11 mouse cellular contexts compared by ENCODE assay signal in genomic region chr15:102366238-102366637, GRCm38 (mm10). TPM values are rescaled to one million over a fixed set of nuclear protein-coding genes. Genes with fewer than 3 reads are reported as not detected.
DNase-seq lines count a peak whose midpoint lies in the region; ATAC-seq and TF ChIP-seq lines count a peak whose summit lies in the region.
"Had no signal": no experiment of that assay in that cellular context is flagged by ENCODE, and none has a peak within 500 bp of the region (broad histone marks: within the 10 kb centered on the region; RNA-seq: fewer than 3 reads in every experiment).

No protein-coding gene starts in this region.

- no peaks in the 10 kb centered on the region for H3K9me3 ChIP-seq in lung, postnatal 0 days (ENCODE audit: low read length)
- no peaks in the 10 kb centered on the region for H3K9me3 ChIP-seq in forebrain, postnatal 0 days (ENCODE audit: low read length)
- H3K9me3 ChIP-seq in liver, embryonic 13.5 days (replicated peaks): no peaks in the 10 kb centered on the region
- no peaks in the 10 kb centered on the region for H3K9me3 ChIP-seq in stomach, postnatal 0 days (ENCODE audit: control insufficient read depth, low read length)

- H3K36me3 ChIP-seq in lung, postnatal 0 days (ENCODE audit: insufficient read depth, low read length): no peaks in the 10 kb centered on the region
- no peaks in the 10 kb centered on the region for H3K36me3 ChIP-seq in forebrain, postnatal 0 days (ENCODE audit: insufficient read depth)
- H3K36me3 ChIP-seq in liver, embryonic 13.5 days: no peaks in the 10 kb centered on the region
- no peaks in the 10 kb centered on the region for H3K36me3 ChIP-seq in stomach, postnatal 0 days (ENCODE audit: control insufficient read depth, insufficient read depth, low read length)

- TF ChIP-seq CTCF in lung, postnatal 0 days (IDR thresholded peaks at IDR 0.05): no peak
- TF ChIP-seq CTCF in forebrain, postnatal 0 days (IDR thresholded peaks at IDR 0.05; ENCODE audit: low read depth): no peak
- no peak for TF ChIP-seq CTCF in stomach, postnatal 0 days (IDR thresholded peaks at IDR 0.05; ENCODE audit: low read depth)

- WGBS in lung, postnatal 0 days: 18% methylated on average over 7 of the region's 7 CpGs
- WGBS in forebrain, postnatal 0 days: 6% methylated on average over 7 of the region's 7 CpGs
- WGBS in liver, embryonic 13.5 days (ENCODE audit: insufficient replicate concordance): 22% methylated on average over 7 of the region's 7 CpGs
- WGBS in stomach, postnatal 0 days: 12% methylated on average over 7 of the region's 7 CpGs

- no peak overlapping the region for H3K9ac ChIP-seq in lung, postnatal 0 days (replicated peaks; ENCODE audit: low read depth)
- no peak overlapping the region; the same call in 1 of the 2 replicates for H3K9ac ChIP-seq in forebrain, postnatal 0 days
- no peak overlapping the region for H3K9ac ChIP-seq in liver, embryonic 13.5 days
- no peak overlapping the region for H3K9ac ChIP-seq in stomach, postnatal 0 days (ENCODE audit: low read length)

- H3K4me2 ChIP-seq in lung, postnatal 0 days (replicated peaks; ENCODE audit: low read depth, low read length): peak overlapping the region; percentile 17; the same call in 1 of the 2 replicates
- peak overlapping the region; percentile 42 for H3K4me2 ChIP-seq in forebrain, postnatal 0 days (ENCODE audit: low read depth)
- peak overlapping the region; percentile 35; the same call in 1 of the 2 replicates for H3K4me2 ChIP-seq in liver, embryonic 13.5 days
- H3K4me2 ChIP-seq in stomach, postnatal 0 days (replicated peaks; ENCODE audit: low read depth): peak overlapping the region; percentile 35

- TF ChIP-seq EP300 in lung, postnatal 0 days (IDR thresholded peaks at IDR 0.05): no peak
- TF ChIP-seq EP300 in stomach, postnatal 0 days (optimal IDR thresholded peaks at IDR 0.05): no peak

- 0 out of 2 replicates have a peak, but pooled peaks cover 4% of the 10 kb centered on the region for H3K27me3 ChIP-seq in lung, postnatal 0 days (replicated peaks; ENCODE audit: insufficient read depth, low read length)
- peaks cover 17% of the 10 kb centered on the region; the same call in 1 of the 2 replicates for H3K27me3 ChIP-seq in forebrain, postnatal 0 days (ENCODE audit: insufficient read depth, low read length)
- peaks cover 94% of the 10 kb centered on the region for H3K27me3 ChIP-seq in liver, embryonic 13.5 days
- H3K27me3 ChIP-seq in stomach, postnatal 0 days (ENCODE audit: control insufficient read depth, insufficient read depth, low read length): no peaks in the 10 kb centered on the region; the same call in 1 of the 2 replicates

- no peak overlapping the region for H3K4me3 ChIP-seq in lung, postnatal 0 days (ENCODE audit: low read depth, low read length)
- H3K4me3 ChIP-seq in forebrain, postnatal 0 days (ENCODE audit: low read depth, low read length): peak overlapping the region; percentile 19; the same call in 1 of the 2 replicates
- no peak overlapping the region for H3K4me3 ChIP-seq in liver, embryonic 13.5 days (replicated peaks)
- peak overlapping the region; percentile 17 for H3K4me3 ChIP-seq in stomach, postnatal 0 days (ENCODE audit: low read depth, low read length)
- H3K4me3 ChIP-seq: erythroblast, embryonic 14.5 days had no signal

- H3K4me1 ChIP-seq in lung, postnatal 0 days (ENCODE audit: insufficient read depth, low read depth, low read length): 0 out of 2 replicates have a peak, but pooled peaks cover 4% of the 10 kb centered on the region
- H3K4me1 ChIP-seq in forebrain, postnatal 0 days (ENCODE audit: insufficient read depth): no peaks in the 10 kb centered on the region
- peaks cover 18% of the 10 kb centered on the region for H3K4me1 ChIP-seq in liver, embryonic 13.5 days (replicated peaks)
- H3K4me1 ChIP-seq in stomach, postnatal 0 days (replicated peaks; ENCODE audit: control insufficient read depth, insufficient read depth): peaks cover 5% of the 10 kb centered on the region; the same call in 1 of the 2 replicates

- no peak overlapping the region for H3K27ac ChIP-seq in lung, postnatal 0 days (ENCODE audit: low read length)
- no peak overlapping the region for H3K27ac ChIP-seq in forebrain, postnatal 0 days (ENCODE audit: low read depth, low read length)
- no peak overlapping the region for H3K27ac ChIP-seq in liver, embryonic 13.5 days
- no peak overlapping the region for H3K27ac ChIP-seq in stomach, postnatal 0 days (replicated peaks)

- ATAC-seq in lung, postnatal 0 days: no peak
- no peak for ATAC-seq in forebrain, postnatal 0 days
- ATAC-seq in liver, embryonic 13.5 days (ENCODE audit: low read depth): no peak
- no peak for ATAC-seq in stomach, postnatal 0 days (ENCODE audit: low FRiP score, low TSS enrichment)

- no peak for DNase-seq in lung, postnatal 0 days (ENCODE audit: low spot score)
- no peak for DNase-seq in lung, postnatal 36 days
- no peak for DNase-seq in forebrain, postnatal 0 days
- DNase-seq in liver, embryonic 13.5 days: no peak
- no peak for DNase-seq in stomach, postnatal 0 days (ENCODE audit: low spot score)
- no peak for DNase-seq in adrenal gland, postnatal 36 days
- no peak for DNase-seq in urinary bladder, adult 2 months (ENCODE audit: low spot score)
- DNase-seq: kidney, adult 8-10 months; lung, postnatal 10 days; right cerebral cortex, postnatal 14 days had no signal

RNA-seq across cellular contexts. Expression of gene Sp7, which starts 0.7 kb away (rescaled TPM):
- polyA plus RNA-seq in lung, postnatal 0 days (2015; fragmentation: Nextera tagmentation; extraction: Ambion mirVana): not detected in 2 replicates
- total RNA-seq in forebrain, postnatal 0 days (2014; rRNA removed): 0.92 and 2.1 TPM in 2 replicates
- polyA plus RNA-seq in forebrain, postnatal 0 days (2015; fragmentation: Nextera tagmentation; extraction: Ambion mirVana): 0.30 and 0.35 TPM in 2 replicates
- 0.07 and 0.09 TPM in 2 replicates for polyA plus RNA-seq in liver, embryonic 13.5 days (2015; fragmentation: Nextera tagmentation; extraction: Ambion mirVana)
- 0.40 and 0.41 TPM in 2 replicates for polyA plus RNA-seq in stomach, postnatal 0 days (2015; fragmentation: Nextera tagmentation; extraction: Ambion mirVana)
- total RNA-seq in adrenal gland, postnatal 36 days (2021): under 1 TPM in 1 of 2 experiments, not detected in 1; 0.16 TPM
- 0.15 and 0.21 TPM in 2 replicates for polyA plus RNA-seq in urinary bladder, adult 2 months (2012; rRNA removed)
- polyA plus RNA-seq: erythroblast, embryonic 14.5 days had no signal

RNA-seq across cellular contexts. Expression of gene Aaas, which starts 15.7 kb away (rescaled TPM):
- 16.2 and 17.0 TPM in 2 replicates for polyA plus RNA-seq in lung, postnatal 0 days (2015; fragmentation: Nextera tagmentation; extraction: Ambion mirVana)
- 25.5 and 27.9 TPM in 2 replicates for total RNA-seq in forebrain, postnatal 0 days (2014; rRNA removed)
- 31.6 and 33.4 TPM in 2 replicates for polyA plus RNA-seq in forebrain, postnatal 0 days (2015; fragmentation: Nextera tagmentation; extraction: Ambion mirVana)
- 60.9 and 61.9 TPM in 2 replicates for polyA plus RNA-seq in liver, embryonic 13.5 days (2015; fragmentation: Nextera tagmentation; extraction: Ambion mirVana)
- 21.1 and 21.7 TPM in 2 replicates for polyA plus RNA-seq in stomach, postnatal 0 days (2015; fragmentation: Nextera tagmentation; extraction: Ambion mirVana)
- total RNA-seq in adrenal gland, postnatal 36 days (2021): 10 to 100 TPM; 13.7 to 16.2 TPM
- polyA plus RNA-seq in urinary bladder, adult 2 months (2012; rRNA removed): 19.1 and 21.4 TPM in 2 replicates

RNA-seq across cellular contexts. Expression of gene Myg1, which starts 34.7 kb away (rescaled TPM):
- 46.1 and 48.3 TPM in 2 replicates for polyA plus RNA-seq in lung, postnatal 0 days (2015; fragmentation: Nextera tagmentation; extraction: Ambion mirVana)
- total RNA-seq in forebrain, postnatal 0 days (2014; rRNA removed): 46.4 and 54.2 TPM in 2 replicates
- 80.2 and 85.7 TPM in 2 replicates for polyA plus RNA-seq in forebrain, postnatal 0 days (2015; fragmentation: Nextera tagmentation; extraction: Ambion mirVana)
- 46.0 and 48.6 TPM in 2 replicates for polyA plus RNA-seq in liver, embryonic 13.5 days (2015; fragmentation: Nextera tagmentation; extraction: Ambion mirVana)
- 39.7 and 44.8 TPM in 2 replicates for polyA plus RNA-seq in stomach, postnatal 0 days (2015; fragmentation: Nextera tagmentation; extraction: Ambion mirVana)
- total RNA-seq in adrenal gland, postnatal 36 days (2021): 10 to 100 TPM; 59.0 to 59.1 TPM
- 54.1 and 59.1 TPM in 2 replicates for polyA plus RNA-seq in urinary bladder, adult 2 months (2012; rRNA removed)

RNA-seq across cellular contexts. Expression of gene Sp1, which starts 39.7 kb away (rescaled TPM):
- 7.3 and 8.6 TPM in 2 replicates for polyA plus RNA-seq in lung, postnatal 0 days (2015; fragmentation: Nextera tagmentation; extraction: Ambion mirVana)
- 16.4 and 22.5 TPM in 2 replicates for total RNA-seq in forebrain, postnatal 0 days (2014; rRNA removed)
- 2.0 and 2.6 TPM in 2 replicates for polyA plus RNA-seq in forebrain, postnatal 0 days (2015; fragmentation: Nextera tagmentation; extraction: Ambion mirVana)
- 4.0 and 4.3 TPM in 2 replicates for polyA plus RNA-seq in liver, embryonic 13.5 days (2015; fragmentation: Nextera tagmentation; extraction: Ambion mirVana)
- 4.4 and 4.7 TPM in 2 replicates for polyA plus RNA-seq in stomach, postnatal 0 days (2015; fragmentation: Nextera tagmentation; extraction: Ambion mirVana)
- 10 to 100 TPM; 78.9 to 79.7 TPM for total RNA-seq in adrenal gland, postnatal 36 days (2021)
- 19.1 and 24.2 TPM in 2 replicates for polyA plus RNA-seq in urinary bladder, adult 2 months (2012; rRNA removed)

RNA-seq across cellular contexts. Expression of gene Pfdn5, which starts 40.3 kb away (rescaled TPM):
- 457 and 467 TPM in 2 replicates for polyA plus RNA-seq in lung, postnatal 0 days (2015; fragmentation: Nextera tagmentation; extraction: Ambion mirVana)
- 177 and 262 TPM in 2 replicates for total RNA-seq in forebrain, postnatal 0 days (2014; rRNA removed)
- polyA plus RNA-seq in forebrain, postnatal 0 days (2015; fragmentation: Nextera tagmentation; extraction: Ambion mirVana): 518 and 621 TPM in 2 replicates
- polyA plus RNA-seq in liver, embryonic 13.5 days (2015; fragmentation: Nextera tagmentation; extraction: Ambion mirVana): 133 and 151 TPM in 2 replicates
- polyA plus RNA-seq in stomach, postnatal 0 days (2015; fragmentation: Nextera tagmentation; extraction: Ambion mirVana): 321 and 336 TPM in 2 replicates
- total RNA-seq in adrenal gland, postnatal 36 days (2021): 100 to 1,000 TPM; 420 TPM
- polyA plus RNA-seq in urinary bladder, adult 2 months (2012; rRNA removed): 396 and 519 TPM in 2 replicates

Comparison
In these comparisons a context has a peak if more than half of its experiments do, and no peak if none do; other contexts are left out.
1. H3K4me3 ChIP-seq: peak in forebrain, postnatal 0 days (single experiment) and stomach, postnatal 0 days (single experiment); none in lung, postnatal 0 days (single experiment) and liver, embryonic 13.5 days (single experiment).
2. Peak in every context shown above with its lines, with median percentiles within 50 percentile points of each other: H3K4me2 ChIP-seq.